Mouse (Mus musculus): ENCODE data around the gene Abhd17b.

DNA sequence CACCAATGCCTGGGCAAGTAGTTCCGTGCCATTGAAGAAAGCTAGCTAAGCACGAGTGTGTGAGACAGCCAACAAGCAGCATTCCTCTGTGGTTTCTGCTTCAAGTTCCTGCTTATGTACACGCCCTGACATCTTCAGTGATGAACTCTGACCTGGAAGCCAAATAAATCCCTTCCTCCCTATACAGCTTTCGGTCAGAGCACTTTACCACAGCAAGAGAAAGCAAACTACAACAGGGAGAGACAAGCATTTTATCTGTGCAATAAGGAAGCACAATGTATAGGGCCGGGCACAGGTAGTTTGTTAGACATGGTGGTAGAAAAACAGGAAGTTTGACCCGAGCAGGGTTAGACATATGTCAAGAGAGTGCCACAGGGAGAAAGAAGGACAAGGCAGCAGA is 6.8 kb upstream of the Abhd17b start:
- TF ChIP-seq POLR2A (IDR thresholded peaks at IDR 0.05; ENCODE audit: low read depth, low read length), result no peak
- no peak for TF ChIP-seq CTCF (IDR thresholded peaks at IDR 0.05; ENCODE audit: extremely low read depth, insufficient read depth, insufficient read length, insufficient replicate concordance)
